Mouse (Mus musculus) gastrocnemius, postnatal 4 days (tissue): ENCODE results near the gene B4galt1. TPM values are rescaled to one million over a fixed set of nuclear protein-coding genes. Genes with fewer than 3 reads are reported as not detected.

Experiments
- DNase-seq, 2 experiments: peaks; one replicate each; pipeline ENCODE4 v3.0.0; 2021 to 2022; ENCODE audit warnings: low spot score in 2 of 2, mixed read lengths in 2 of 2
- microRNA-seq: library from miRNA; unstranded; fragments of <30 nt; microRNA quantifications from one replicate; pipeline ENCODE4 v1.2.0, GENCODE M21; 2021
- total RNA-seq, 2 experiments: library from RNA; stranded (reverse); gene quantifications; 2 replicates each; pipeline ENCODE4 v1.2.3; 2021

Gene B4galt1
- total RNA-seq, 2 experiments from 2014 or later, result 89.0 to 91.4 TPM

DNA sequence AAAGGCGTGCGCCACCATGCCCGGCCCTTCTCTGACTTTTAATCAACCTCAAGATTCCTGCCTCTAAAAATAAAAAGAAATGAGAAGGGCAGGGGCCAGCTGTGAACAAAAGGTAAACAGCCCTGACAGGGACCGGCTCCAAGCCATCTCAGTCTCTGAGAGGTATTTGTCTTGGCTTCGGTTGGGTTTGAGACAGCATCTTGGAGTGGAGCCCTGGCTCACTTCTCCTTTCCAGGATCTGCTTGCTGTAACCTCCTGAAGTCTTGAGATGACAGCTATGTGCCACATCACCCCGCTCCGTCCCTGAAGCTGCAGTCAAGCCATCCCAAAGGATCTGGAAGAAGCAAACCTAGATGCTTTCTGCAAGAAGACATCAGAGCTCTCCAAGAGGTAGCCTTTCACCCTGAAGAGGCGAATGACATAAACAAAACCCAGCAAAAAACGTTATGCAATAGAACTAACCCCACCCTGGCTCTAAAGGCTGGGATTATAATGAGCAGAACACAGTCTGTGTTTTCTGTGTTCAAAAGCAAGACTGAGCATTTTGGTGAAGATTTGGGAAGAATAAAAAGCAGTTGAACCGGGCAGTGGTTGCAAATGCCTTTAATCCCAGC, 69.1 kb downstream of the B4galt1 start:
- DNase-seq, result no peak

DNA sequence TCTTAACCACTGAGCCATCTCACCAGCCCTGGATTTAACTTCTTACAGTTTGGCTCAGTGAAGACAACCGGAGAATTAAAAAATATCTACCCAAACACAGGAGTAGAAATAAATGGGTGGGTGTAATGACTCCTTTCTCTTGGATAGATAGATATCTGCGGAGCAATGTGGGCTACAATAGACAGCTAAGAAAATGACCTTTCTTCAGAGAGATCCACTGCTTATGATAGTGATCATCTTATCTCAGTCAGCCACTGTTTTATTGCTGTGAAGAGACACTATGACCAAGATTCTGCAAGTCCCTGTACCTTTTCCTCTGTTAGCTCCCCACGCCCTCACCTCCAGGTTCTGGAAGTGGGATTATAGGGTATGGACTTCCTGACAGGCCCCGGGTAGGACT, 70.8 kb downstream of the B4galt1 start:
- no peak for DNase-seq

GRCm38 (mm10) chr4:40781797-40782495, 71.9 kb downstream of the B4galt1 start:
- DNase-seq, result no peak

DNA sequence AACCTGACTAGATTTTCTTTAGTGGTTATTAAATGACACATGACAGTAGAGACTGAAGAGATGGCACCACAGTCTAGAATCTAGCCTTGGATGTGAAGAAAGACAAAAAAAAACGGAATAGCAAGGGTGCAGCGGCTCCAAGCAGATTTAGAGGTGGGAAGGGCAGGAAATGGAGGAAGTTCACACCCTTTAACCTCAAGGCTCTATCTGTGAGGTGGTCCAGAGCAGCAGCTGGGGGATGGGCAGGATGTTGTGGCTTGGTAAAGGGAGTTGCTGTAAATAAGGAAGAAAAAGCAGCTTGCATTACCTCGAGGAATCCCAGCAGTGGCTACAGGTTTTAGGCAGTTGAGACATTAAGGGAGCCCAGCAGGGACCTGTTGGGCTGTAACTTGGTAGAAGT, 72.7 kb downstream of the B4galt1 start:
- no peak for DNase-seq

- DNase-seq, result no peak
Observed at GRCm38 (mm10) chr4:40778656-40779055, 75.1 kb downstream of the B4galt1 start.

GRCm38 (mm10) chr4:40777116-40777515, 76.7 kb downstream of the B4galt1 start:
- DNase-seq, result no peak

DNA sequence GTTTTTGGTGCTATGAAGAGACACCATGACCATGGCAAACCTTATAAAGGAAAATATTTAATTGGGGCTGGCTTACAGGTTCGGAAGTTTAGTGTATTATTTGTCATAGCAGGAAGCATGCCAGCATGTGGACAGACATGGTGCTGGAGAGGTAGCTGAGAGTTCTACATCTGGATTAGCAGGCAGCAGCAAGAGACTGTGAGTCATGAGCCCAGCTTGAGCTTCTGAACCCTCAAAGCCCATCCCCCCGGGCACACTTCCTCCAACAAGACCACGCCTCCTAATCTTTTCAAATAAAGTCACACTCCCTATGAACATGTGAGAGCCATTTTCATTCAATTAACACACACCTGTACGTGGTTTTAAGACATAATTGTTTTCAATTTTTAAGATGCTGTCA, 77.4 kb downstream of the B4galt1 start:
- DNase-seq, result no peak

DNA sequence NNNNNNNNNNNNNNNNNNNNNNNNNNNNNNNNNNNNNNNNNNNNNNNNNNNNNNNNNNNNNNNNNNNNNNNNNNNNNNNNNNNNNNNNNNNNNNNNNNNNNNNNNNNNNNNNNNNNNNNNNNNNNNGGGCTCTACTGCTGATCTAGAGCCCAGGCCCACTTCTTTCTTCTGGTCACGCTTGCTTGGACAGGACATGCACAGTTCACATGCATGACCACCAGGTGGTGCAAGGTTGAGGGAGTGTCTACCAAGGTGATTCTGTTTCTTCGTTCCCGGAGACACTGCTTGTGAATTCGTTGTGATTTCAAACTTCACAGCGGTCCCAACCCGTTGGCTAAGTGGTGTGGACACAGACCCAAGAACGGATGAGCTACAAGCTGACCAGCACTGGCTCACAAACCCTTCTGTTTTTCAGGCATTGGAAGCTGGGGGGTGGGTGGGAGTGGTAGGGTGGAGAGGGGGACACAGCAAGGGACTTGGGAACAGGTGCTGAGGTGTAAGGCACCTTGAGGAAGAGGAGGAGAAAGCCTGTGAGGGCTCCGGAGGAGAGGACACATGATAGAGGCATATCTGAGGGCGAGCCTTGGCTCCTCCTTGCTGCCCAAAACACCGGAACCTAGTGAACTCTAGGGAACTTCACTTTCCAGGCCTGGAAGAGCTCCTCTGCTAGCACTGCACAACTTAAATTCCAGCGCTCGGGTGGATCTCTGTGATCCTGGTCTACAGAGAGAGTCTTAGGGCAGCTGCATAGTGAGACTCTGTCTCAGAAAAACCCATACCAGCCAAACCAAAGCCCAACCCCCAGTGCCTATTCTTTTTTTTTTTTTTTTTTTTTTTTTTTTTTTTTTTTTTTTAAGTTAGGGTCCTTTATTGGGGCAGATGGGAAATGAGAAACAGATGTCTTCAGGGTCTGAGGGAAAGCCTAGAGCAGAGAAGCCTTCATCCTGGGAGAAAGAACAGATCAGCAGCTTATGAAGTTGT, 79.2 kb downstream of the B4galt1 start:
- DNase-seq, result peak; percentile 50 to 82

DNA sequence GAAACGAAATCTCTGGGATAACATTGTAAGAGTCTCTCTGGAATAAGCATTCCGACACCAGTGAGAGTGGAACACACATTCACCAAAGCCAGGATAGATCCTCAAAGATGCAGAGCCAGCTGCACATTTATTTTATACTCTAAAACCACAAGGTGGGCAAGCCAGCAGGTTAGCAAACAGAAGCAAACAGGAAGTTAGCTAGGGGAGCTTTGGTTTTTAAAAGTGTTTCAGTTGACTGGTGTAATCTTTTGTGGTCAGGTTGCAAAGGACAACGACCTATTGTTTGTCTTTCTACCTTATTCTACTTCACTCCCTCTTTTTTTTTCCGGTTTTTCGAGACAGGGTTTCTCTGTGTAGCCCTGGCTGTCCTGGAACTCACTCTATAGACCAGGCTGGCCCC, 93.9 kb downstream of the B4galt1 start:
- no peak for DNase-seq

DNA sequence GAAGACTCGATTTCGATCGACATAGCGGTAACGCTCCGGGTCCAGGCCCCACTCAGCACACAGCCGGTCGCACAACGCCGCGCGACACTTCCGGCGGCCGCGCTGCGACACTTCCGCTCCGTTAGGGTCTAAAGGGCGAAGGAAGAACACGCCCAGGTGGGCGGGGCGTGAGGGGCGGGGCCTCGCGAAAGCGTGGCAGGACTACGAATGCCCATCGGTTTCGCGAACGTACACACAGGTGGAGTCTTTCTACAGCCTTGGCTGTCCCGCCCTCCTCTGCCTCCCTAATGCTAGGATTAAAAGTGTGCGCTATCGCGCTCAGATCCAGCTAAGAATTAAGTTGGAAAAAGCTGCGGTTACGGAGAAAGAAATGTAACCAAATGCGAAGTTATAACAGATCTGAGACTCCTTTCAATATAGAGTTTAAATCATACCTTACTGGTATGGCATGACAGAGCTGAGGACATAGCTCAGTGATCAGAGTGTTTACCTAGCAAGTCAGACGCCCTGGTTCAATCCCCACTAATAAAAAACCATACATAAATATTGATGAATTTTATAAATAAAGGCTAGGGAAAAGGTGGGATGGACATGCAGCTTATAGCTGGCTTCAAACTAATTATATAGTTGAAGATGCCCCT, 95.9 kb downstream of the B4galt1 start, which contains the start of gene Smu1:
TSS of gene Smu1 (minus strand) at position 144 of the 641 bp plus-strand sequence.
- DNase-seq, result peak; percentile 90 to 97

DNA sequence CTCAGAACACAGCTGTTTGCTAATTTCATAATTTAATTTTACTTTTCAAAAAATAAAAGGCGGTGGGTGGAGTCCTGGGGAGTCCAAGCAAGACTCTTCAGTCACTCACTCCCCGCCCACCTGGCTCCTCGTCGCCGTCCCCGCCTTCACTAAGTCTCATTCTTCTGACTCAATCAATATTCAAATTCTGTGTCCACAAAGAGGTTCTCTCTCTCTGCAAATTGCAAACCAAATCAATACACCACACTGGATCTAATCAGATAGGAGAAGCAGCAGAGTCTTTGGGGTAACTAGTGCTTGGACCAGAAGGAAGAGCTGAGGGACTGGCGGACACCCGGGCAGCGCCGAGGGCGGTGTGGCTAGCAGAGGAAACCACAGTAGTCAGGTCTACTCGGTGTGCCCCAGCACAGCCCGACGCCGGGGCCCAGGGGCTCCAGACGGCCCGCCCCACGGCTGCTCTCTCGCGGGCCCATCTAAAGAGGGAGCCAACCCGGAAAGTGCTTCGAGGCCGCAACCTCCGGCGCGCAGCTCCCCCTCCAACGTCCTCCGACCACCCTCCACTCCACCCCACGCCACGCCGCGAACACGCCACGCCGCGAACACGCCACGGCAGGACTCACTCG, 96.5 kb downstream of the B4galt1 start:
- DNase-seq, result peak in 1 of 2 experiments; percentile 14

Small RNA genes within 50 kb of the gene (microRNA-seq; reads per million reads assigned to microRNA genes)
- not detected for gene Gm24112
- gene Gm25931, result not detected
- not detected for gene Mir5123

Other genes starting within 250 kb of the B4galt1 start
- gene Aptx, start 150.8 kb downstream of the B4galt1 start, total RNA-seq, result 10 to 100 TPM; 18.9 to 20.9 TPM
- 100 to 1,000 TPM; 102 to 123 TPM for gene Dnaja1, start 131.9 kb downstream of the B4galt1 start, total RNA-seq
- gene Smu1, start 96.1 kb downstream of the B4galt1 start, total RNA-seq, result 10 to 100 TPM; 45.3 to 47.3 TPM
- gene Spink4, start 66.0 kb upstream of the B4galt1 start, total RNA-seq, result not detected
- 100 to 1,000 TPM; 174 to 190 TPM for gene Bag1, start 94.3 kb upstream of the B4galt1 start, total RNA-seq
- gene Chmp5, start 94.4 kb upstream of the B4galt1 start, total RNA-seq, result 10 to 100 TPM; 40.9 to 43.3 TPM
- gene Nfx1, start 116.9 kb upstream of the B4galt1 start, total RNA-seq, result 10 to 100 TPM; 41.7 to 45.6 TPM
- gene Aqp7, start 194.1 kb upstream of the B4galt1 start, total RNA-seq, result 10 to 100 TPM in 1 of 2 experiments, 1 to 10 TPM in 1; 8.2 to 10.5 TPM
- under 1 TPM in 1 of 2 experiments, not detected in 1; 0.49 TPM for gene Aqp3, start 244.2 kb upstream of the B4galt1 start, total RNA-seq